Mouse (Mus musculus): ENCODE measurements around the gene Bicd1.

Gene Bicd1

GRCm38 (mm10) chr6:149574288-149574687 is 165.6 kb downstream of the Bicd1 start:
- no peak for DNase-seq

DNA sequence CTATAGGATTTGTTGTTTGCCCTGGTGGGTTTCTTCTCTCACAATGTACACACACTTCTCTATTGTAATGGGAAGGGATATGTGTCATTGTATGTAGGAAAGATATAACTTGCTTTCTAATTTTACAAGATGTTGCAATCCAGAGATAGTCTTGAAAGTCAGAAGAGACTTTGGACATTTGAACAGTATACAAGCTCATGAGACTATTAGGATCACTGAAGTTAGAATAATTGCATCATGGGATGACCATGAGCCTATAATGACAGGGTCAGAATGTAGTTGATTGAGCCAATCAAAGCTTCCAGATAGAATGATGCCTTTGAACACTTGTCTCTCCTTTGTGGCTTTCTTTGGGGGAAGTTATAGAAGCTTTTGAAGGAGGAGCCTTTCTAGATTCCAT is 171.4 kb downstream of the Bicd1 start:
- DNase-seq, result no peak

GRCm38 (mm10) chr6:149585708-149586504 is 177.2 kb downstream of the Bicd1 start:
- DNase-seq, result no peak
